Mouse (Mus musculus) spleen, postnatal 4 days (tissue): ENCODE results near the gene Ctsd.
A peak's percentile ranks its signal among the peaks of the same experiment; 100 is the strongest.
"Not testable (repeated sequence)": the region's sequence is repeated elsewhere in the genome, so short reads cannot be mapped to it uniquely, and the experiment has no call there.

Source experiments
- DNase-seq, 2 experiments: peaks; one replicate each; pipeline ENCODE4 v3.0.0; 2022; ENCODE audit warnings: low spot score in 2 of 2

The Ctsd gene

DNA sequence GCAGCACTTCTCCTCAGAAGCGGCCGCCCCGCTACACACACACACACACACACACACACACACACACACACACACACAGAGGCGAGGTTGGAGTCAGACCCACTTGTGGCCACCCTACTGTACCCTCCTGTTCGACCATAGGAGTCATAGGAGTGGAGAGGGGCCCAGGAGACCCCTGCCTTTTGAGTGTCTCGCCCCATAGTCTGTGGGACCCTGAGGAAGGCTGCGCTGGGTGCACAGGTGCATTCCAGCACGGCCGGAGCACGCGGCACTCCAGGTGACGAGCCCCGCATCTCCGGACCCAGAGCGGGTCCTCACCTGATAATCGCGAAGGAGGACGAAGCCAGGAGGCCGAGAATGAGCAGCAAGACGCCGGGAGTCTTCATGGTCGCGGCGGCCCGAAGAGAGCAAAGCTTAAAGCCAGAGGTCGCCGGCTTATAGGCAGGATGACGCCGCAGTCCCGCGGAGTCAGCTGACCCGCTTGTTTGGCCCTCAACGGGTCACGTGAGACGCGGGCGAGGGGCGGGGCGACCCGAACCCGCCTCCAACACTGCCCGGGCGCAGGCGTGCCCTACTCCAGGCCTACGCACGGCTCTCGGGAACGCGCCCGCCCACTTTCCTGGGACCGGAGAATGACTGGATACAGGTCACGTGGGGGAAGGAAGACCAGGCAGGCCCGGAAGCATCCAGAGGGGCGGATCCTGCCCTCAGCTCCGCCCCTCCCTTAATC is at the start of gene Ctsd:
Gene Ctsd, minus strand, starts transcription at position 620 of the 730 bp plus-strand sequence.
- DNase-seq: peak; percentile 97 to 98

DNA sequence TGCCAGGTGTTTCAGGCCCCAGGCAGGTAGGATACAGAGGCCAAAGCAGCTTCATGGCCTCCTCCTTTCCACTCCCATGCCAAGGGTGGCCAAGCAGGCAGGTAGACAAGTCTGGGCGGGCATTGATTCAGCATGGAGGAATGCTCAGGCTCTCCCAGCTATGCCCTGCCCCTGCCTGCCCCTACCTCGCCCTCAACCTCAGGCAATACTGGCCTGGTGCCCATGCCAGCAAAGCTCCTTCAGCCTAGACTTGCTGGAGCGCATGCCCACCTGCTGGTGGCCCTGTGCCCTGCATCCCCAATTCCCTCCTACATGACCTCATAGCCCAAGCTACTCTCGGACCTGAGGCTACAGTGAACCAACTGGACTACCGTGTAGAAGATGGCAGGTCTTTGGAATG is 49.5 kb upstream of the Ctsd start:
- no peak for DNase-seq

DNA sequence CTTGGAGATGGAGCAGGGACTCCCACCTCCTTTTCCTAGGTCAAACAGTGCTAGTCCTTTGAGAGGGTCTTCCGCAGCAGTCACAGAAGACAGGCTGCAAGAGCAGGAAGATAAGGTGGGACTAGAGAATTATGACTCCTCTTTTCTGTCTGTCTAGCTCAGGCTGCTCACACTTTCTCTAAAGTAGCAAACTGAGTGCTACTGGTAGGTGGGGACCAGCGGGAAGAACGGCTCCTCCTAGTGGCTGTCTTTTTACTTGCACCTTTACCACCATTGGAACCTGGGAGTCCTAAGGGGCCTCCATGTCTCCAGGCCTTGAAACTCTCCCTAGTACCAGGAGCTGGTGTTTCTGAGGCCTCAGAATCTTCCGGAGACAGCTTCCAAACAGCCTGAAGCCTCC is 47.7 kb upstream of the Ctsd start:
- DNase-seq: peak; percentile 72 to 86

- DNase-seq: no peak
Measured at GRCm38 (mm10) chr7:142434137-142434865, 46.5 kb upstream of the Ctsd start, which contains the start of gene Syt8. TSS of gene Syt8 (plus strand) at chr7:142434850.

- no peak for DNase-seq
Measured at GRCm38 (mm10) chr7:142433623-142434022, 45.8 kb upstream of the Ctsd start.

GRCm38 (mm10) chr7:142431106-142431505 is 43.3 kb upstream of the Ctsd start:
- no peak for DNase-seq

GRCm38 (mm10) chr7:142430160-142430678 is 42.4 kb upstream of the Ctsd start:
- no peak for DNase-seq

DNA sequence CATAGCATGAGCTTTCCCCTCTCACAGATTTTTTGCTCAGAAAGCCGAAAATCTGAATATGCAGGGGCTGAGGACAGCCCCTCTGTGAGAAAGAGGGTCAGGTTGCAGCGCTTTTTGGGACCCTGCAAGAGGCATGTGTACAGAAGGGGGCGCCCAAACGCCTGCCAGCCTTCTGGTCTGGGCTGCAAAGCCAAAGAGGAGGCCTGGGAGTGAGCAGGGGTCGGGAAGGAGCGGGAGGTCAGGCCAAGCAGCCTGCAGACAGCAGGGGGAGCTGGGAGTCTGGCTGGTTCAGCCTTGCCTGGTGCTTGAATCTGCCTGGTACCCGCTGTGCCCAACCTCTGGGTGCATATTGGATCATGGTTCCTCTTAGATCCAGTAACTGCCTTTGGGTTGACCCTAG is 40.4 kb upstream of the Ctsd start:
- peak in 1 of 2 experiments; percentile 43 for DNase-seq

- DNase-seq: no peak
Measured at GRCm38 (mm10) chr7:142425641-142426213, 37.9 kb upstream of the Ctsd start.

DNA sequence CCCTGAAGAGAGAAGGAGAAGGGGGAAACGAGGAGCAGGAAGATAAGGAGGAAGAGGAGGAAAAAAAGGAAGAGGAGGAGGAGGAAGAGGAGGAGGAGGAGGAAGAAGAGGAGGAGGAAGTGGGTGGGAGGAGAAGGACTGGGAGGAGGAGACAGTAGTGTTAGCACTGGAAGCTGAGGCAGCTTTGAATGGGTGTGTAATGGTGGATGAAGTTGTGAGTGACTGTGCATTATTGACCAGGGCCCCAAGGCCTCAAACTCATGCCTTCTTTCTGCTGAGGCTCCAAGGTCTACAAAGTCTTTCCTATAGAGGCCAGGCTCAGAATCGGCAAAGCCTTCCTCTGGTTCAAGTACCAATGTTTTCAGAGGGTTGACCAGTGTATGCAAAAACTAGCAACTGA is 34.0 kb upstream of the Ctsd start:
- DNase-seq: no peak

GRCm38 (mm10) chr7:142419887-142420286 is 32.0 kb upstream of the Ctsd start:
- no peak for DNase-seq

- no peak for DNase-seq
Measured at GRCm38 (mm10) chr7:142418679-142419078, 30.8 kb upstream of the Ctsd start.

DNA sequence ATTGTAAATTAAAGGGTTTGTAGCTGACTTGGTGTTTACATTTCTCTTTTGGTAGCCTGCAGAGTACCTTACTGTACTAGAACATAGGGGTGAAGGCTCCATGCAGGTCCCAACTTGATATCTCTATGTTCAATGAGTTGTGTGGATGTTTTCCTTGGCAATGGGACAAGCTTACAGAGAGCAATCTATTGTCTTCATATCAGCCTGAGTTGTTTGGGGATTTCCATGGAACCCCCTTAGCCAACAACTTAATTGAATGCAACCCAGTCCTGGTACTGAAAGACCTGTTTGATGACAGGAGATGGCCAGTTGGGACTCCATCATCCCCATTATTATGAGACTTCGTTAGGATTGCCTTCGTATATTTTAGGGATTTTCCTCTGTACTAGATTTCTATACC is 30.2 kb upstream of the Ctsd start:
- DNase-seq: no peak

DNA sequence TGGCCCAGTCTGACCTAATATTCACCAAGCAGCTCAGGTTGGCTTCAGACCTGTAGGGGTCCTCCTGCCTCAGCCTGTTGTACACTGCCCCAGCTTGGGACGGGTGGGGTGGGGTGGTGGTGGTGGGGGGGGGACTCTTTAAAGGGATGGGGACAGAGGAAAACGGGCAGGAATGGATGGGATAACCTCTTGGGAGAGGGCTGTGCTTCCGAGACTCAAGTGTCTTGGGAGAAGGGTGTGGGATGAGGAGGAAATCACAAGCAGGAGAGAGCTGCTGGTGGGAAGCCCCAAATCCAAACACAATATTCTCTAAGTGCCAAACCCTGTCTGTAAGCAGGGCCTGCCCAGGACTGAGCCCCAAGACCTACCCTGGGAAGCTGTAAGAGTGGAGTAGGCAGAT is 28.4 kb upstream of the Ctsd start:
- no peak for DNase-seq

- DNase-seq: no peak
Measured at GRCm38 (mm10) chr7:142415314-142415713, 27.5 kb upstream of the Ctsd start.

DNA sequence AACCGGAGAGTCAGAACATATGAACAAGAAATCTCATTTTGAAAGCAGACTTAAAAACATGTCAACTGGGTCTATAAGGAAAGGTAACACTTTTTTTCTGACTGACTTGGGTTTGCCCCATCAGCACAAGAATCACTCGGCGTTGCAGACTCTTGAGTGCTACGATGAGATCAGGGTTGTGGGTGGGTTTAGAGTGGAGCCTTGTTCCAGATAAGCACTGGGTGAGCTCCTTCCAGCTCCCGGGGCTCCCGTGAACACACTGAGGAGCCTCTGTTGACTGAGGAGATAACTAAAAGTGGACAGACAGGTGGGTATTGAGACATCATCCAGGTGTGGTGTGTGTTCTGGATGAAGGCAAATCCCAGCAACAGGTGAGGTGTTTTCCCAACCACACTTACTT is 25.4 kb upstream of the Ctsd start:
- no peak for DNase-seq

DNA sequence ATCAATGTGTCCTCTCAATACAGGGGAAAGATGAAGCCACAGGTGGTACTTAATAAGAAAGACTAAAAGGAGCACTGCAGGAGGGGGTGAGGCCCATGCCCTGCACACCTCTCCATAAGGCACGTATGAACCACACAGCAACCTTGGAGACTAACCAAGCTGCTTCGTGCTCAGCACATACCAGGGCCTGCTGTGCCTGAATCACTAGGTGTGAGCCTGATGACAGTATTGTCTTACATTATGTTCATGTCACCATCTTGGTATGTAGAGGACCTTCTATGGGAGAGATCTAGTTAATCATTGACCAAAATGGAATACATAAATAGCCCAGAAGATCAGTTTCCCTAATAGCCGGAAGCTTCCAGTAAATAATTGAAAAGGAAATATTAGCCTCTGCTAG is 21.8 kb upstream of the Ctsd start:
- DNase-seq: no peak

DNA sequence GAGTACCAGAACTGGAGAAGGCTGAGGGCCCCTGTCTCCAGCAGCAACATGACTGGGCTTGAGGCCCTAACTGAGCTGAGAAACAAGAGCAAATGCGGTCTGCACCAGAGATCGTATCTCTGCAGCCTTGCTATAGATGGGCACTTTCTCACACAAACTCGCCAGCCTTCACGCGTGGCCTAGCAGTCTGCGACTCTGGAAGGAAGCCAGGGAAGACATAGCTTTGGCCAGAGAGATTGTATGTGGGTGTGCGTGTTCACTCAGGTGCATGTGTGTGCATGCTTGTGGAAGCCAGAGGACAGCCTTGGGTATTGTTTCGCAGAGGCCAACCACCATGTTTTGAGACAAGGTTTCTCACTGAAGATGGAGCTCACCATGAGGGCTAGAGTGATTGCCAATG is 20.8 kb upstream of the Ctsd start:
- no peak for DNase-seq

DNA sequence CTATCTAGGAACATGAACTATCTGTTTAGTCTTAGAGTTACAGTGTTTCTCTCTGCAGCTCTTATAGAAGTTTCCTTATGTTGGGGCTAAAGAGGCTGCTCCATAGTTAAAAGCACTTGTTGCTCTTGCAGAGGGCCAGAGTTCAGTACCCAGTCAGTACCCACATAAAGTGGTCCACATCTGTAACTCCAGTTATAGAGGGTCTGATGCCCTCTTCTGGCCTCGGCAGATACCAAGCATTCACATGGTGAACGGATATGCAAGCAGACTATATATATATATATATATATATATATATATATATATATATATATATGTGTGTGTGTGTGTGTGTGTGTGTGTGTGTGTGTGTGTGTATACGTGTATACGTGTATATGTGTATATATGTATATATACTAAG is 20.1 kb upstream of the Ctsd start:
- DNase-seq: no peak

- not testable (repeated sequence) for DNase-seq
Measured at GRCm38 (mm10) chr7:142405134-142405533, 17.3 kb upstream of the Ctsd start.

DNA sequence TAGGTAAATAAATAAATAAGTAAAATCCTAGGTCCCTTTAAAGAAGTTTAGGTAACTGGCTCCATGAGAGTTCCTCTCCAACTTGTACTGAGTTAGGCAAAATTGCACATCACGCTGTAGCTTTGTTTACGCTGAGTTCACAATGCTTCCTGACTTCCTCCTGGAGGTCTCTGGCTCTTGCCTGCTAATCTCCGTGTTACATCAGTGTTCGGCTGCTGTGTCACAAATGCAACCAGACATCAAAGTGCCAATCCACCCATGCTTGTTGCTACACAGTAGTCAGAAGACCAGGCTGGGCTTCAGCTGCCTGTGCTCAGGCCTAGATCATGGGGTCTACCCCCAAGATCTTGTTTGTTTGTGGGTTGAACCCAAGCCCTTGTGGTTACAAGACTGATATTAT is 15.8 kb upstream of the Ctsd start:
- no peak for DNase-seq

DNA sequence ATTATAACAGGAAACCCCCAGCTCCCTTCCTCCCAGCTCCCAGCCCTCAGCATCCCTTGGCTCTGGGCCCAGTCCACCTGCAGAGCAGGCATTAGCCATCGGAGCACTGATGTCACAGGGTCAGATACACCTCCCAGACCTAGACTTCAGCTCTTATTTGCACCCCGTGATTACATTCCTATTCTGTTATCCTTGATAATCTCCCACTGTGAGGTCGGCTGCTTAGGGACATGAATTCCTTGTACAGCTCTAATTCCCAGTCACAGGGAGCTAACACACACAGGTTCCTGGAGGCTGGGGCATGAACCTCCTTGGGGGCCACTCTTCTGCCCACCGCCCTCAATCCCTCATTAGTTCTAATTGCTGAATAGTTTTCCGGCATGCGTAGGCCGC is 12.9 kb upstream of the Ctsd start:
- DNase-seq: no peak
